Mouse (Mus musculus) lung, postnatal 0 days (tissue): ENCODE data around the gene Sapcd1.

ENCODE experiments used
- CTCF ChIP-seq: IDR thresholded peaks from 2 replicates; pipeline ENCODE4 v1.5.1; 2016; ENCODE audit warnings: antibody characterized with exemption, mild to moderate bottlenecking
- EP300 ChIP-seq: IDR thresholded peaks from 2 replicates; pipeline ENCODE4 v1.6.1; 2016; ENCODE audit warnings: antibody characterized with exemption, mild to moderate bottlenecking, control low read depth

GRCm38 (mm10) chr17:35031880-35032279 lies 4.1 kb upstream of the Sapcd1 start:
- TF ChIP-seq CTCF, result no peak
- TF ChIP-seq EP300, result no peak
